Mouse (Mus musculus): ENCODE measurements around the gene Nat8f1.
"Not testable (repeated sequence)": the region's sequence is repeated elsewhere in the genome, so short reads cannot be mapped to it uniquely, and the experiment has no call there.

Nat8f1 gene

DNA sequence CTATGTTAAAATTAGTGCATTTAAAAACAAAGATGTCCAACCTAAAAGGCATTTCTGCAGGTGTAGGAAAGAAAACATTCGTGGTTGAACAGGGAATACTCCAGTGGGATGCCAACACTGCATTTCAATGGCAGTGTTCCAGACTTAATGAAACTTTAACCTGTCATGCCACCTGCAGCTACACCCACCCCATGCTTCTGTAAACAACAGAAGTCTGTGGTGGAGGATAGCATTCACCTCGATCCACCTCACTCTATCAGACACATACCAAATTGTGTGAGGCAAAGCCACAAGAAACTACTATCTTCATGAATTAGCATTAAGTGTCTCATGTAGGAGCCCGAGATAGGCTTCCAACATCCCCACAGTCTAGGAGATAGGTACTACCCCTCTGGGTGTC is 7.1 kb downstream of the Nat8f1 start:
- DNase-seq (ENCODE audit: extremely low read depth, insufficient read length, low spot score): no peak

DNA sequence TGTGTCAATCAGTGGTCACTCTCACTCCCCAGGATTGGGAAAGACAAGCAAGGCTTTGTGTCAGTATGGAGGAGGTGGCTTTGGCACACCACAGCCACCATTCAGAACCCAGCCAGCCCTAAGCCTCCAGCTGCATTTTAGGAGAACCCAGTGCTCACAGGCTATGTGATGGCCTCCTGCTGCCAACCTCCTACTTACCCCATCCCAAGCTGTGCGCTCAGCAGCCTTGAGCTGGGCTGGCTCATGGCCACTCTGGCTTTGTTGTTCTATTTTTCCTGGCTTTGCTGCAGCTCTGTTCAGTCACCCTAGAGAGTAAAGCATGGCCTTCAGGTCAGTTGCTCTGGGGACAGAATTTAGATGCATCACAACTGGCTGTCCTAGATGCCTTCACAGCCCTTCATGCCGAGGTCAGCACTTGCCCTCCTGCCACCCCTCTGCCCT is 8.6 kb downstream of the Nat8f1 start:
- not testable (repeated sequence) for DNase-seq (ENCODE audit: extremely low read depth, insufficient read length, low spot score)

DNA sequence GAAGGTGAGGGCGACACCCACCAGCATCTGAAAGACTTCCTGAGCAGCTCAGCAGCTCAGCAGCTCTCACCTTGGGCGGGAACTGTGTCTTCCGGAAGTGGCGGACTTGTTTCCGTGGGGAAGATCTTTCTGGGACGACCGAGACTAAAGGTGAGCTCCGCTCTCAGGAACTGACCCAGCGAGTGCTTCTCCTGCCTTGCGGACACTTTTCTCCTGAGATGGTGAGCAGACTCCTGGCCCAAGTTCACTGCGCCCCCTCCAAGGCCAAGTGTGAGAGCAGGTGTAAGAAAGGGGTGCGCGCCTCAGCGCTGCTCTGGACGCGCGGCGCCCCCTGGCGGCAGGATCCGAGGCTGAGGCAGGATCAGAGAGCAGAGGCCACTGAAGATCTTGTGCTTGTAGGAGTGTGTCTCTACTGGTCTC is 10.8 kb downstream of the Nat8f1 start, which contains the start of gene Nat8f4:
Gene Nat8f4 (minus strand): TSS at position 243 of the 420 bp plus-strand sequence.
- DNase-seq (ENCODE audit: extremely low read depth, insufficient read length, low spot score): peak; percentile 15

DNA sequence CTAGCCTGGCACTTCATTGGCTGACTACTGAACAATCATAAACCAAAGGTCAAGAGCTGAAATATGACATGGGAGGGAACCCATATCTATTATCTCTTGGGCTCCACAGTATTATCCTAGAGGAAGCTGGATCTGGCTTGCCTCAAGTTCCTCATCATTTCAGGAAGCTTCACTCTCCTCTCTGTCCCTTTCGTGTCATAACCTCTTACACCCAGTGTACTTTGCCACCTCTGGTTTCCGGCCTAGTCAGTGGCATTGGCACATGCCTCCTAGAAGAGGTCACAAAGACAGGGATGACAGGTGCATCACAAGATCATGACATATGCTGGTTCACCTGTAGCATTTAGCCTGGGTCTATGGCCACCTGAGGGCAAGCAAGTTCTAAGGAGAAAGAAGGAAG is 13.2 kb downstream of the Nat8f1 start:
- no peak for DNase-seq (ENCODE audit: extremely low read depth, insufficient read length, low spot score)

DNA sequence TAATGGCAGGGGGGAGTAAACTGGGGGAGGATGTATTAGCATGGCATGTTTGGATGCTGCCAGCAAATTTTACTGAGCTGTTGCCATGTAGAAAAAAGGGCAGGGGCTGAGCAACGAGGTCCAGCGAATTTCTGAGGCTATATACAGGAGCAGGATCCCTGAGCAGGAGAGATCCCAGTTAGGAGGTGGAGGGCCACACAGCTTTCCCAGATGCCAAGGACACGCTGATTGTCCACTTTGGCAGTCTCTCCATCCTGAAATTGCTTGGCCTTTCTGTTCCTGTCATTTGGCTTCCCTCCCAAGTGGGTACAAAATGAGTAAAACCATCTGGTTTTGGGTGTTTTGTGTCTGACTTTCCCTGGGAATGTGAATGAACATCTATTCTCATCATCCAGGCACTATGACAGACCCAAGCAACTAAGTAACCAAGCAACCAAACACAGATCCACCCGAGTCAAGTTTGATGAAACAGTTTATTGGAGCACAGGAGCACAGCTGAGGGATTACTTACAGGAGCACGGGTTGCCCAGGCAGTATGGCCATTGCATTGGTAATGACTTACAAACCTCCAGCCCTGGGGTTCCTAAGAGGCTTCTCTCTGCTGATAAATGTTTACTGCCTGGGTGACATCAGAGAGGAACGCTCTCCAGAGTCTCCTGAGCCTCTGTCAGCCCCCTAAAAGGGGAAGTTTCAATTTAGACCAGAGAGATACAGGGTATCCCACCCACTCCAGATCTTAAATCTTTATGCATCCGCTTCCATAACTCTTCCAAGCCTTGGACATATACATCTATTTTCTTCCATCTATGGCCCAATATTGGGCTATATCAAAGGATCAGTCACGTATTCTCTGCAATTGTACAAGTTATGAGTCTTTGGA is 16.7 kb downstream of the Nat8f1 start:
- not testable (repeated sequence) for DNase-seq (ENCODE audit: extremely low read depth, insufficient read length, low spot score)

DNA sequence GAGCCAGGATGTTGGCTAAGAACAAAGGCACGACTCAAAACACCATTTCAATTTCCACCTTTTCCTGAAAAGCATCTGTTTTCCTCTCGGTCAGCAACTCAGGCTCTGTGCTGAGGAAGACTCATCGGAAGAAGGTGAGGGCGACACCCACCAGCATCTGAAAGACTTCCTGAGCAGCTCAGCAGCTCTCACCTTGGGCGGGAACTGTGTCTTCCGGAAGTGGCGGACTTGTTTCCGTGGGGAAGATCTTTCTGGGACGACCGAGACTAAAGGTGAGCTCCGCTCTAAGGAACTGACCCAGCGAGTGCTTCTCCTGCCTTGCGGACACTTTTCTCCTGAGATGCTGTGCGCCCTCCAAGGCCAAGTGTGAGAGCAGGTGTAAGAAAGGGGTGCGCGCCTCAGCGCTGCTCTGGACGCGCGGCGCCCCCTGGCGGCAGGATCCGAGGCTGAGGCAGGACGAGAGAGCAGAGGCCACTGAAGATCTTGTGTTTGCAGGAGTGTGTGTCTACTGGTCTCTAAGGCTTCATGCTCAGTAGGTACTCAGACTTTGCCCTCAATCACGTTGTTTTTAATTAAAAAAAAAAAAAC is 20.3 kb downstream of the Nat8f1 start:
- DNase-seq (ENCODE audit: extremely low read depth, insufficient read length, low spot score): peak; percentile 17

DNA sequence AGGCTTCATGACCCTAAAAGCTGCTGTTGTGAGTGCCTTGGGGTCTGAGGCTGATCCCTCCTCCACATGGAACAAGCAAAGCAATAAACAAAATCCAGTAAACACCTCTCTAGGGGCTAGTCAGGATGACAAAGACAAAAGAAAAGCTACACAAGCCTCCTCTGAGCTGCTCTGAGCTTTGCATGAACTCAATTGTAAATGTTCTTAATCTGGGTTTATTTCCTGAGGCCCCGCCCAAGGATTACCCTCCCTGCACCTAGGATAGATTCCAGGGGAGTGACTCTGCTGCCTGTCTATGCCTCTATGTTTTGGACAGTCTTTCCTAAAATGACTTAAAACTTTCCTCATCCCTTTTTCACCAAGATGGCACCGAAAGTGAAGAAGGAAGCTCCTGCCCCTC is 26.5 kb downstream of the Nat8f1 start:
- DNase-seq (ENCODE audit: extremely low read depth, insufficient read length, low spot score): no peak

DNA sequence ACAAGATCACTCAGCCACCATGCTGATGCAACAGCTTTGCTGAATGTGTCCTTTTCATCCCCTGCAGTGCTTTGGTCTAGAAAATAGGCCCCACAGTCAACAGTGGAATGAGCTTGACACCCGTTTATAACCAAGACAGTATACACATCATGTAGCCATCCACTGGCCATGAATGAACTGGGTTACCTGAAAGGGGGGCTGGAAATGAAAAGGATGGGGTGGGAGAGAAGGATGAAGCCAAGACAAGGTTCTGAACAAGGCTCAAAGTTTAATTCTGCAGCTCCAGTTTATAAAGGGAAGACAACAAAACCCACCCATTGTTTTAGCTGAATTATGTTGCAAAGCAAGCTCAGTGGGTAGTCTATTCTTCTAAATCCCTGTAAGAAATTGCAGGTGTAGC is 31.2 kb downstream of the Nat8f1 start:
- no peak for DNase-seq (ENCODE audit: extremely low read depth, insufficient read length, low spot score)

DNA sequence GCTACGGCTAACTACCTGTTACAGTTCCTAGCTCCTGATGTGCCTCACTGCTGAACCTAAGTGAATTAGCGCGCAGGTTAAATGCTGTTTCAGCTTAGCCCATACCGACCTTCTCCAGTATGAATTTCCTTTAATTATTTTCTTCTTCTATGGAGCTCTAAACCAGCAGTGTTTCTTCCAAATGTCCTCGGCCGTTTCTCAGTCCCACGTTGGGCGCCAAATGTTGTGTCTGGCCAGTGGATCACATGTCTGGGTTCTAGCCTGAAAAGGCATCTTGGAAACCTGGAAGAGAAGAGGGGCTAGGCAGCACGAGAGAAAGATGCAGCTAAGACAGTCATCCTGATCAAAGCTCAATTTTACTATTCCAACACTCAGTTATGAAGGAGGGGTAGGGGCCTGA is 32.2 kb downstream of the Nat8f1 start:
- not testable (repeated sequence) for DNase-seq (ENCODE audit: extremely low read depth, insufficient read length, low spot score)

DNA sequence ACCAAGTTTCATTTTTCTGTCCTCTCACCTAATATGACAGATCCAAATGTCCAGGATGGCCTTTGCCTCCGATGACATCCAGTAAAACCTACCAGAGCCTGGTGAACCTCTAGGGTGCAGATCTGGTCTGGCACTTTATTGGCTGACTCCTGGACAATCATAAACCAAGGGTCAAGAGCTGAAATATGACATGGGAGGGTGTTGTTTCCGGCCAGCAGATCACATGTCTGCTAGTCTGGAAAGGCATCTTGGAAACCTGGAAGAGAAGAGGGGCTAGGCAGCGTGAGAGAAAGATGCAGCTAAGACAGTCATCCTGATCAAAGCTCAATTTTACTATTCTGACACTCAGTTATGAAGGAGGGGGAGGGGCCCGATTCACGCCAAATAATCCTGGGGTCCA is 46.5 kb downstream of the Nat8f1 start, which contains the start of gene Nat8f2:
Gene Nat8f2 (minus strand): TSS at position 153 of the 400 bp plus-strand sequence.
- not testable (repeated sequence) for DNase-seq (ENCODE audit: extremely low read depth, insufficient read length, low spot score)

DNA sequence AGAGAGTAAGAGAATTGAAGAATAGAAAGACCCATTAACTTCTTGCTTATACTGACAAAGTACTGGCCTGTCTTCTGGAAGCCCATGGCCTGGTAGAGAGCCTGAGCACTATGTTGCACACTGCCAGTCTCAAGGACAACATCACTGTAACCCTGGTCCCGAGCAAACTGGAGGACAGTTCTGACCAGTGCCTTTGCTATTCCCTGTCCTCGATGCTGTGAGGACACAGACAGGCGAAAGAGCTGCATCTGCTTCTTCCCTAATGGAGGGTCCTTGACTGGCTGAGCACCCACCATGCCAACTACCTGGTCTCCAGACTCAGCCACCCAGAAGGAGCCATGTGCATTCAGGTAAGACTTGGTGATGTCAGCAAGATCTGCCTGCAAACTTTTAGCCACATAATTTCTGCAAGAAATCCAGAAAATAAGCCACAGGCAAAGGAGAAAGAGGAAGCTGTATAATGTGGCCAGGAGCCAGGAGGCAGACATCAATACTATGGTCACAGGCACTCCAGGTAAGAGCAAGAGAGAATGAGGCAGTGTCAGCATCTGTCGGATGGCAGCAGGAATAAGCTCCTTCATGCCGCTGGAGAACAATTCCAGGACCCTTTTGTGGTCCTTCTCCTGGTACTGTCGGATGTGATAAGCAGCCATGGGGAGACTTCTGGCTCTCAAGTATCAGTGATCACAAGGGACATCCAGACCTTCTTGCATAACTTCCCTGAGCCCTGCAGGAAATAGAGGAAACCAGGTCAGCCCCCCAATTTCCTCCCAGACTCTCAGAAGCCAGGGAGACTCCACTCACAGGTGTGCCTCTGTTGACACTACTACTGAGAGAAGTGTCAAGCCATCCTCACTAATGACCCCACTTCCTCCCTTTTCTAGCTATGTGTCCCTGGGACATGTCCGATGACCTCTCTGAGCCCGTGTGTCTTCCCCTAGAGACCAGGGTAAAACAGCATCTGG is 47.5 kb downstream of the Nat8f1 start:
- DNase-seq (ENCODE audit: extremely low read depth, insufficient read length, low spot score): no peak

DNA sequence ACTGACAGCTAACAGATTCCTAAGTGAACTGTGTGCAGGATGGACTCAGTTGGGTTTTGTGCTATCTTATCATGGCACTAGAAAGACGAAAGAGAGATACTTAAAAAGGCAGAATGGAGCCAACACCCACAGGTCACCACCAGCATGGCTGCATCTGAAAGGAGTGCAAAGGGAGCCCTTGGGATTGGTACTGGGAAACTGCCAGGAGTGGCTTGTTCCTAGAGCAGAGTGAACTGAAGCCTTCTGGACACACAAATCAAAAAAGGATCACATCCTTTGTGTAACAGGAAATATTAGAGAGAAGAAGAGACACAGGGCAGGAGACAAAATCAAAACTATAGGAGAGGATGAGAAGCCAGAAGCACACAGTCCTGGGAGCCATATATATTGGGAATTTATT is 48.5 kb downstream of the Nat8f1 start:
- not testable (repeated sequence) for DNase-seq (ENCODE audit: extremely low read depth, insufficient read length, low spot score)

DNA sequence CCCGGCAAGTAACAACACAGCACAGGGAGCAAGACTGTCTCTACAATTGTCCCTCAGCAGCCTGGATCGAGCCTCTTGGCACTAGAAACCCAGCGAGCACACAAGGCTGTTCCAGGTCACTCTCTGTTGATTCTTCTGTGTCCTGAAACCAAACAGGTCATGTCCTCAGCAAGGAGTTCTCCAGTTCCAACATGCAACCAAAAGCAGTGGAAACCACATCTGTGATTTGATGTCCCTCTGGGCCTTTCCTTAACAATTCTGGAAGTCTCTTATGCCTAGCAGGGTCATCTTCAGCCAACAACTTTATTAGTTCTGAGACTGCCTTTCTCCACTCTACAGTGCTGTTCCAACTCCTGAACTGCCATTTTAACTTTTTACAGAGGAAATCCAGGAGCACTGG is 49.3 kb downstream of the Nat8f1 start:
- not testable (repeated sequence) for DNase-seq (ENCODE audit: extremely low read depth, insufficient read length, low spot score)

DNA sequence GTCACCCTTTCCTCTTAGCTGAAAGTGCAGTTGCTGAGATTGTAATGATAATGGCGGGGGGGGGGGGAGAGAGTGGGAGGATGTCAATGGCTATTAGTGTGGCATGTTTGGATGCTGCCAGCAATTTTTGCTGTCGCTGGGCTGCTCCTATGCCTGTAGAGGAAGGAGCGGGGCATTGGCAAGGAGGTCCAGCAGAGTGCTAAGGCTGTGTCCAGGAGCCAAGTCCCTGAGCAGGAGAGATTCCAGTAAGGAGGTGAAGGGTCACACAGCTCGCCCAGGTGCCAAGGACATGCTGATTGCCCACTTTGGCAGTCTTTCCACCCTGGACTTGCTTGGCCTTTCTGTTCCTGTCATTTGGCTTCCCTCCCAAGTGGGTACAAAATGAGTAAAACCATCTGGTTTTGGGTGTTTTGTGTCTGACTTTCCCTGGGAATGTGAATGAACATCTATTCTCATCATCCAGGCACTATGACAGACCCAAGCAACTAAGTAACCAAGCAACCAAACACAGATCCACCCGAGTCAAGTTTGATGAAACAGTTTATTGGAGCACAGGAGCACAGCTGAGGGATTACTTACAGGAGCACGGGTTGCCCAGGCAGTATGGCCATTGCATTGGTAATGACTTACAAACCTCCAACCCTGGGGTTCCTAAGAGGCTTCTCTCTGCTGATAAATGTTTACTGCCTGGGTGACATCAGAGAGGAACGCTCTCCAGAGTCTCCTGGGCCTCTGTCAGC is 50.4 kb downstream of the Nat8f1 start:
- DNase-seq (ENCODE audit: extremely low read depth, insufficient read length, low spot score): not testable (repeated sequence)

DNA sequence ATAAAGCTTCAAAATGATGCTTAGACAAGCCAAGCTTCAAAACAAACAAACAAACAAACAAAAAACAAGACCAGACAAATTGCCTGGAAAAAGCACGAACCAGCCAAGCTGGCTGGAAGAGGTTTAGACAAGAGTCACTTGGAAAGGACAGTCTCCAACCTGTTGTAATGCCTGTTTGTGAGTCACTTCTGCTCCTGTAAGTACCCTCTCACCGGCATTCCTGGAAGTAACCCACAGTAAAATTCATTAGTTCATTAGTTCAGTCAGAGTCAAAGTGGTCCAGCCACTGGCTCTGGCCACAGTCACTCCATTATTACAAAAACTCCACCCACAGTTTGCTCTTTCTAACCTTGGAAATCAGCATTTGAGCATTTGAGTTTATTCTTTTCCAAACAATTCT is 51.6 kb downstream of the Nat8f1 start:
- DNase-seq (ENCODE audit: extremely low read depth, insufficient read length, low spot score): no peak

DNA sequence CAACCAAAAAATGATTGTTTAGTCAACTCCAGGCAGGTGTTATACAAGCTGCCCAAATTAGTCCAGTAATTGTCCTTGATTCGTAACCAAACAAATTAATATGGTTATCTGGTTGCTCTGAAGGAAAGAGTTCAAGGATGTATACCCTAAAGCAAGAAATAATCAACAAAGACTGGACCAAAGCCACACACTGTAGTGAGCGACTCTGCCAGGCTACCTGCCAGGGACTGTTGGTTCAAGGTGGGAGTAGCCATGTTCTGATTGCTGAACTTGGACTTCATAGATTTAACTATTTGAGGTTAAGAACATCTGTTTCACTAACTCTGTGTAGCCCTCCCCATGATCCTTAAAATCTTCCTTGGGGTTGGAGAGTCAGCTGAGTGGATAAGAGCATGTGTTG is 52.4 kb downstream of the Nat8f1 start:
- no peak for DNase-seq (ENCODE audit: extremely low read depth, insufficient read length, low spot score)

DNA sequence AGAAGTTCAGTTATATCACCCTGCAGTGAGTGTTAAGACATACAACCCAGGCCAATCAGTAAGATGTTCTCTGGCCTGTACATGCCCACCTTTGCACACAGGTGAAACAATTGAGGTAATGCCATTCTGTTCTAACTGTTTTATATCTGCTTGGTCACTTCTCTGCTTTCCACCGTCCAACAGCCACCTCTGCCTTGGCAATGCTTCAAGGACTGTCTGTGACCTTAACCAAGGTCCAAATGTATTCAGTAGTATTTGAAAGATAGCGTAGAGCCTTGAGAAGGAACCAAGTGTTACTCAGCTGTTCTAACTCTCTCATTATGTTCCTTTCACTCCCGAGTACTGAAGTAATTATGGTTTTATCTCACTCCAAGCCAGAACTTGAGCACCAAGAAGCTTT is 52.9 kb downstream of the Nat8f1 start:
- DNase-seq (ENCODE audit: extremely low read depth, insufficient read length, low spot score): no peak

DNA sequence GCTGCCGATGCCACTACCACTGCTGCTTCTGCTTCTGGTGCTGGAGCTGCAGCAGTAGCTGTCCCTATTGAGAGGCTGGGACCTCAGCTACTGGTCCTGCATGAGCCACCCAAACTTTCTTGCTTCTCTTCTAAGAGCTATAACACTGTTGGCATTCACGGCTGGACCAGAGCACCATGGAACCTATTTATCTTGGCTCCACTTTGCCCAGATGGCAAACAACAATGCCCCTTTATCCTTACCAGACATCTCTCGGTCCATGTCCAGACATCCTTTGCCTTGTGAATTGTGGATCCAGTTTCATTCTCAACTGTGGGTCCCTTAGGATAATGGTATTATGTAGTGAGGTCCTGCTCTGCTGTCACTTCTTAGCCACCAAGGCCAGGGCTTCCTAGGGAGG is 54.2 kb downstream of the Nat8f1 start:
- DNase-seq (ENCODE audit: extremely low read depth, insufficient read length, low spot score): no peak

Measured in 3134 (cell line).